Mouse (Mus musculus) MEL (cell line): ENCODE data around the gene Itga9.

Experiments used
- CHD2 ChIP-seq: IDR thresholded peaks from 2 replicates; pipeline ENCODE4 v1.6.1; 2011; ENCODE audit warnings: low read length, improper control_type of control experiment
- CTCF ChIP-seq, 3 experiments: IDR thresholded peaks in 2 of 3; conservative IDR thresholded peaks in 1 of 3; 2 replicates each; pipeline ENCODE4 v1.5.1; 2011 to 2012; ENCODE audit warnings: low read length in 3 of 3, low read depth in 2 of 3, mild to moderate bottlenecking in 2 of 3, improper control_type of control experiment in 1 of 3, inconsistent platforms in 1 of 3, mixed read lengths in 1 of 3, moderate library complexity in 1 of 3; ENCODE audit not compliant: control insufficient read depth in 1 of 3, insufficient read depth in 1 of 3, poor library complexity in 1 of 3, severe bottlenecking in 1 of 3
- MAFK ChIP-seq: IDR thresholded peaks from 2 replicates; pipeline ENCODE4 v1.6.1; 2011; ENCODE audit warnings: low read depth, mild to moderate bottlenecking, low read length, improper control_type of control experiment, borderline replicate concordance
- MYB ChIP-seq: IDR thresholded peaks from 2 replicates; pipeline ENCODE4 v1.6.1; 2011; ENCODE audit warnings: mild to moderate bottlenecking, low read depth, low read length, improper control_type of control experiment
- POLR2A ChIP-seq, 2 experiments: IDR thresholded peaks; 2 replicates each; pipeline ENCODE4 v1.6.1; 2011 to 2012; ENCODE audit warnings: low read length in 2 of 2, mild to moderate bottlenecking in 2 of 2, control low read depth in 1 of 2, improper control_type of control experiment in 1 of 2, low read depth in 1 of 2, moderate library complexity in 1 of 2; ENCODE audit not compliant: control insufficient read depth in 1 of 2, insufficient read depth in 1 of 2, poor library complexity in 1 of 2
- POLR2AphosphoS2 ChIP-seq: IDR thresholded peaks from 2 replicates; pipeline ENCODE4 v1.6.1; 2011; ENCODE audit warnings: low read length, improper control_type of control experiment
- TBP ChIP-seq: IDR thresholded peaks from 2 replicates; pipeline ENCODE4 v1.8.0; 2011; ENCODE audit warnings: low read depth, low read length, improper control_type of control experiment
- ZC3H11A ChIP-seq: IDR thresholded peaks from 2 replicates; pipeline ENCODE4 v1.6.1; 2012; ENCODE audit warnings: low read depth, mild to moderate bottlenecking, inconsistent platforms, low read length, improper control_type of control experiment
- ZNF384 ChIP-seq: IDR thresholded peaks from 2 replicates; pipeline ENCODE4 v1.6.1; 2012; ENCODE audit warnings: low read depth, mild to moderate bottlenecking, inconsistent platforms, low read length, improper control_type of control experiment

GRCm38 (mm10) chr9:118718511-118718910 lies 112.0 kb downstream of the Itga9 start:
- TF ChIP-seq POLR2AphosphoS2 (no peak), MAFK (no peak), POLR2A (IDR thresholded peaks at IDR 0.05; ENCODE audit: control insufficient read depth in 1 of 2, insufficient read depth in 1 of 2, low read depth in 1 of 2, low read length in 2 of 2, poor library complexity in 1 of 2) (no peak), CTCF (IDR thresholded peaks at IDR 0.05 in 2 of 3, conservative IDR thresholded peaks at IDR 0.05 in 1 of 3; ENCODE audit: control insufficient read depth in 1 of 3, insufficient read depth in 1 of 3, low read depth in 2 of 3, low read length in 3 of 3, poor library complexity in 1 of 3, severe bottlenecking in 1 of 3) (no peak), CHD2 (no peak), TBP (no peak), MYB (no peak), ZNF384 (no peak), ZC3H11A (no peak)
